Mouse (Mus musculus): Measurements from ENCODE around the gene Arhgap27. TPM values are rescaled to one million over a fixed set of nuclear protein-coding genes. Genes with fewer than 3 reads are reported as not detected.

Arhgap27 gene
- polyA plus RNA-seq, 1 experiment, result 122 TPM

GRCm38 (mm10) chr11:103399050-103399449, 35.6 kb upstream of the Arhgap27 start:
- WGBS, result 79% methylated on average over 3 of the region's 3 CpGs
- no peak overlapping the region for H3K27ac ChIP-seq (ENCODE audit: insufficient read depth, low read depth, low read length)
- no peaks in the 10 kb centered on the region for H3K27me3 ChIP-seq (ENCODE audit: control insufficient read depth, insufficient read depth, low read length)
- no peak overlapping the region for H3K4me3 ChIP-seq (ENCODE audit: low read depth, low read length)
- H3K36me3 ChIP-seq (ENCODE audit: control insufficient read depth, insufficient read depth, low read length), result peaks cover 36% of the 10 kb centered on the region
- TF ChIP-seq CTCF (IDR thresholded peaks at IDR 0.05; ENCODE audit: extremely low read depth, insufficient read length, insufficient replicate concordance, low read depth, low read length), result no peak
- TF ChIP-seq POLR2A (IDR thresholded peaks at IDR 0.05; ENCODE audit: low read depth, low read length), result no peak
- no peaks in the 10 kb centered on the region; the same call in 1 of the 2 replicates for H3K4me1 ChIP-seq (ENCODE audit: control insufficient read depth, insufficient read depth, insufficient read length, low read length)

- Histone ChIP-seq H3K27ac (ENCODE audit: insufficient read depth, low read depth, low read length) (no peak overlapping the region), H3K36me3 (ENCODE audit: control insufficient read depth, insufficient read depth, low read length) (peaks cover 32% of the 10 kb centered on the region), H3K4me3 (ENCODE audit: low read depth, low read length) (no peak overlapping the region), H3K4me1 (ENCODE audit: control insufficient read depth, insufficient read depth, insufficient read length, low read length) (no peaks in the 10 kb centered on the region), H3K27me3 (ENCODE audit: control insufficient read depth, insufficient read depth, low read length) (no peaks in the 10 kb centered on the region)
- TF ChIP-seq CTCF (IDR thresholded peaks at IDR 0.05; ENCODE audit: extremely low read depth, insufficient read length, insufficient replicate concordance, low read depth, low read length) (no peak), POLR2A (IDR thresholded peaks at IDR 0.05; ENCODE audit: low read depth, low read length) (no peak)
- 88% methylated on average over 4 of the region's 4 CpGs for whole genome bisulfite sequencing
Observed at GRCm38 (mm10) chr11:103396682-103397081, 33.2 kb upstream of the Arhgap27 start.

DNA sequence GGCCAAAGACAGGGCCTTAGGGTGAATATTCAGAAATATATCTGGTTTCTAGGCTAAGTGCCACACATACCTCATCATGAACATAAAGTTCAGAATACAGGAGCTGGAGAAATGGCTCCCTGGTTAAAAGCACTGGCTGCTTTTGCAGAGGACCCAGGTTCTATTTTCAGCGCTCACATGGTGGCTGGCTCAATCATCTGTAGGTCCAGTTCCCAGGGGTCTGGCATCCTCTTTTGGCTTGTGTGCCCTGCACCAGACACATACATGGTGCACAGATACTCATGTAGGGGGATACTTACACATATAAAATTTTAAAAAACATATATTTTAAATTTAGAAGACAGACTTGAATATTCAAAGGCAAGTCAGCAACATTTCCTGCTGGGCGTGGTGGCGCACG, 32.7 kb upstream of the Arhgap27 start:
- Histone ChIP-seq H3K27ac (ENCODE audit: insufficient read depth, low read depth, low read length) (no peak overlapping the region), H3K4me1 (ENCODE audit: control insufficient read depth, insufficient read depth, insufficient read length, low read length) (no peaks in the 10 kb centered on the region), H3K36me3 (ENCODE audit: control insufficient read depth, insufficient read depth, low read length) (peaks cover 31% of the 10 kb centered on the region), H3K4me3 (ENCODE audit: low read depth, low read length) (no peak overlapping the region), H3K27me3 (ENCODE audit: control insufficient read depth, insufficient read depth, low read length) (no peaks in the 10 kb centered on the region)
- TF ChIP-seq POLR2A (IDR thresholded peaks at IDR 0.05; ENCODE audit: low read depth, low read length), result no peak
- TF ChIP-seq CTCF (IDR thresholded peaks at IDR 0.05; ENCODE audit: extremely low read depth, insufficient read length, insufficient replicate concordance, low read depth, low read length), result no peak
- WGBS, result 92% methylated on average over 4 of the region's 4 CpGs

GRCm38 (mm10) chr11:103394604-103395003, 31.1 kb upstream of the Arhgap27 start:
- Histone ChIP-seq H3K36me3 (ENCODE audit: control insufficient read depth, insufficient read depth, low read length) (peaks cover 36% of the 10 kb centered on the region), H3K27me3 (ENCODE audit: control insufficient read depth, insufficient read depth, low read length) (no peaks in the 10 kb centered on the region), H3K4me1 (ENCODE audit: control insufficient read depth, insufficient read depth, insufficient read length, low read length) (no peaks in the 10 kb centered on the region), H3K4me3 (ENCODE audit: low read depth, low read length) (no peak overlapping the region), H3K27ac (ENCODE audit: insufficient read depth, low read depth, low read length) (no peak overlapping the region)
- 89% methylated on average over 7 of the region's 7 CpGs for WGBS
- TF ChIP-seq CTCF (IDR thresholded peaks at IDR 0.05; ENCODE audit: extremely low read depth, insufficient read length, insufficient replicate concordance, low read depth, low read length) (no peak), POLR2A (IDR thresholded peaks at IDR 0.05; ENCODE audit: low read depth, low read length) (no peak)

DNA sequence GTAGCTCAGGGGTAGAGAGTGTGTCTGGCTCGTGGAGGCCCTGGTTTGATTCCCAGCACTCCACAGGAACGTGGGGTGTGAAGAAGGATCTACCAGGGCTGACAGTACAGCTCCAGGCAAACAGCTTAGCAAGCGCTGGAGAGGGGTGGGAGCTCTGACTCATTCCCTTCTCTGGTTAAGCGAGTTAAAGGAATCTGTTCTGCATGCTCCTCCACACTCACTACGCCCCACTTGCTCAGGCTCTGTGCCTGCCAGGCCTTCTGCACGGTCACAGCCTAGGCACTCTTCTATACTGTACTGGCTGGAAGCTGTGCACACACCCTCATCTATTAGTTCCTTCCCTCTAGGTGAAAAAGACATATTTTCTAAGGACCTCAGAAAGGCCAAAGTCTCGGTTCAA, 30.5 kb upstream of the Arhgap27 start:
- Histone ChIP-seq H3K36me3 (ENCODE audit: control insufficient read depth, insufficient read depth, low read length) (peaks cover 36% of the 10 kb centered on the region), H3K27me3 (ENCODE audit: control insufficient read depth, insufficient read depth, low read length) (no peaks in the 10 kb centered on the region), H3K4me3 (ENCODE audit: low read depth, low read length) (no peak overlapping the region), H3K4me1 (ENCODE audit: control insufficient read depth, insufficient read depth, insufficient read length, low read length) (no peaks in the 10 kb centered on the region), H3K27ac (ENCODE audit: insufficient read depth, low read depth, low read length) (no peak overlapping the region)
- TF ChIP-seq CTCF (IDR thresholded peaks at IDR 0.05; ENCODE audit: extremely low read depth, insufficient read length, insufficient replicate concordance, low read depth, low read length), result no peak
- no peak for TF ChIP-seq POLR2A (IDR thresholded peaks at IDR 0.05; ENCODE audit: low read depth, low read length)
- 89% methylated on average over 7 of the region's 7 CpGs for WGBS

DNA sequence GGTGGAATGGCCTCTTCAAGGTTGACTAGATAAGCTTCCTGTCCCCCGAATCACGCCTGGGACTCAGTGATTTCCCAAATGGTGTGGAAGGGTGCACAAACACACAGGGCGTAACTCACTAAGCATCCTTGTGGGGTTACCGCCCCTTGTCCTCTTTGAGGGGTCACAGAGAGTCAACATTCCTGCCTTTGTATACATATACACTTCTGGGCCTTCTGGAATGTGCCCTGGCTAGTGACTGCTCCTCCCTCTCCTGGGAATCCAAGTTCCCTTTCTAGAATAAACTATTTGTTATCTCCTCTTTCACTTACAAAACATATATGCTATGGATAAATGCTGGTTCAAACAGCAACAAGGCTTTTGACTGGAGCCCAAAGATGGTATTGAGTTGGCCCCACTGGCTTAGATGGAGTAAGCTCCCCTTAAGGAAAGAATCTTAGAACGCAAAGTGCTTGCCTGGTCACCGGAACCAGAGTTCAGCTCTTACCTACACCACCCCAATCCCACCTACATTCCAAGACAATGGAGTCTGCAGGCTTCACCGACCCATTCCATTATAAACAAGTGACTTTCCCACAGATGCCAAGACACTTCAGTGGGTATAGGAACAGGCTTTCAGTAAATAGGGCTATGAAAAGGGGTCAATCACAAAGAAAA, 24.5 kb upstream of the Arhgap27 start:
- WGBS, result 78% methylated on average over 7 of the region's 7 CpGs
- H3K27me3 ChIP-seq (ENCODE audit: control insufficient read depth, insufficient read depth, low read length), result no peaks in the 10 kb centered on the region
- TF ChIP-seq POLR2A (IDR thresholded peaks at IDR 0.05; ENCODE audit: low read depth, low read length), result no peak
- TF ChIP-seq CTCF (IDR thresholded peaks at IDR 0.05; ENCODE audit: extremely low read depth, insufficient read length, insufficient replicate concordance, low read depth, low read length), result no peak
- no peak overlapping the region for H3K4me3 ChIP-seq (ENCODE audit: low read depth, low read length)
- no peaks in the 10 kb centered on the region for H3K4me1 ChIP-seq (ENCODE audit: control insufficient read depth, insufficient read depth, insufficient read length, low read length)
- no peak overlapping the region for H3K27ac ChIP-seq (ENCODE audit: insufficient read depth, low read depth, low read length)
- peaks cover 21% of the 10 kb centered on the region for H3K36me3 ChIP-seq (ENCODE audit: control insufficient read depth, insufficient read depth, low read length)

DNA sequence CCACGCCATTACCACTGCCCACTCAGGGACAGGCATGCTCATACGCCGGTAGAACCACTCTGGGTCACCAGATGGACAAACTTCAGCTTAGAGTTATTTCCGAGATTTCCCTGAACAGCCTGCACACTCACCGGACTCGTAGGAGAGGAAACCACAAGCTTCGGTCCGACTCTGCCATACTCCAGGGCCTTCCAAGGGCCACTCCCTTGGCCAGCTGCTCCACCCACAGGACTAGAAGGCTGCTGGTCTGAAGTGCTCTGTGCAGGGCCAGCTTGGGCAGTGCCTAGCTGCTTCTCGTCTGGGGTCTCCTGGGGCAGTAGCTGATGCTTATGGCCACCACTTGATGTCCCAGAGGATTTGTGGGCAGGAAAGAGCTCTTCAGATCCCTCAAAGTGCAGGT, 23.3 kb upstream of the Arhgap27 start:
- Histone ChIP-seq H3K27ac (ENCODE audit: insufficient read depth, low read depth, low read length) (no peak overlapping the region), H3K36me3 (ENCODE audit: control insufficient read depth, insufficient read depth, low read length) (peaks cover 21% of the 10 kb centered on the region), H3K27me3 (ENCODE audit: control insufficient read depth, insufficient read depth, low read length) (no peaks in the 10 kb centered on the region), H3K4me1 (ENCODE audit: control insufficient read depth, insufficient read depth, insufficient read length, low read length) (peaks cover 6% of the 10 kb centered on the region; the same call in 1 of the 2 replicates), H3K4me3 (ENCODE audit: low read depth, low read length) (no peak overlapping the region)
- TF ChIP-seq CTCF (IDR thresholded peaks at IDR 0.05; ENCODE audit: extremely low read depth, insufficient read length, insufficient replicate concordance, low read depth, low read length) (no peak), POLR2A (IDR thresholded peaks at IDR 0.05; ENCODE audit: low read depth, low read length) (no peak)
- 85% methylated on average over 9 of the region's 9 CpGs for WGBS

Measured in small intestine, adult 2 months (tissue).